Mouse (Mus musculus) liver, postnatal 0 days (tissue): ENCODE measurements at regions not wholly inside any gene's neighbourhood (a gene's known extent, or its start where the extent isn't known, plus 50 kb on each side); places are given as distances from the start of the nearest gene placed in this dataset.
"Not testable (repeated sequence)": the region's sequence is repeated elsewhere in the genome, so short reads cannot be mapped to it uniquely, and the experiment has no call there.

ENCODE experiments used
- ATAC-seq: fragments of 200-750 bp; cut with Nextera tagmentation; 2 replicates; pipeline ENCODE4 v1.8.0; 2017; ENCODE audit warnings: mild to moderate bottlenecking, moderate library complexity
- DNase-seq: peaks from one replicate; pipeline ENCODE4 v3.0.0-alpha.2; 2016
- H3K27ac ChIP-seq: fragments of 300-500 bp; sonication (generic); 2 replicates; pipeline ENCODE4 v1.5.1; 2014; ENCODE audit warnings: antibody characterized with exemption, moderate library complexity, mild to moderate bottlenecking, low read depth
- H3K27me3 ChIP-seq: fragments of 300-500 bp; sonication (generic); 2 replicates; pipeline ENCODE4 v1.6.1; 2014; ENCODE audit warnings: low read length, control low read depth, mixed read lengths; ENCODE audit not compliant: insufficient read depth
- H3K36me3 ChIP-seq: fragments of 300-500 bp; sonication (generic); replicated peaks from 2 replicates; pipeline ENCODE4 v1.6.1; 2014; ENCODE audit warnings: mild to moderate bottlenecking, control low read depth, low read length, moderate library complexity, mixed read lengths; ENCODE audit not compliant: insufficient read depth
- H3K4me1 ChIP-seq: fragments of 300-500 bp; sonication (generic); 2 replicates; pipeline ENCODE4 v1.6.1; 2014; ENCODE audit warnings: antibody characterized with exemption, mild to moderate bottlenecking, control low read depth; ENCODE audit not compliant: insufficient read depth
- H3K4me2 ChIP-seq: fragments of 300-500 bp; sonication (generic); 2 replicates; pipeline ENCODE4 v1.6.1; 2014; ENCODE audit warnings: low read depth, mild to moderate bottlenecking, low read length, moderate library complexity, mixed read lengths
- H3K4me3 ChIP-seq: fragments of 300-500 bp; sonication (generic); 2 replicates; pipeline ENCODE4 v1.5.1; 2014; ENCODE audit warnings: low read depth, low read length
- H3K9ac ChIP-seq: fragments of 300-500 bp; sonication (generic); replicated peaks from 2 replicates; pipeline ENCODE4 v1.6.1; 2014; ENCODE audit warnings: mild to moderate bottlenecking, moderate library complexity
- H3K9me3 ChIP-seq: fragments of 300-500 bp; sonication (generic); 2 replicates; pipeline ENCODE4 v1.6.1; 2016; ENCODE audit warnings: mild to moderate bottlenecking, control low read depth, low read length, mixed read lengths
- CTCF ChIP-seq: sonication (generic); IDR thresholded peaks from 2 replicates; pipeline ENCODE4 v1.5.1; 2016; ENCODE audit warnings: antibody characterized with exemption, low read depth
- EP300 ChIP-seq: IDR thresholded peaks from 2 replicates; pipeline ENCODE4 v1.6.1; 2016; ENCODE audit warnings: antibody characterized with exemption, low read depth, mild to moderate bottlenecking
- WGBS: fragments of 180-500 bp; shearing (Covaris S2); extraction: QIAGEN DNeasy Blood & Tissue Kit; methylation state at CpG from one replicate; pipeline ENCODE4 v1.1.7; 2014; ENCODE audit not compliant: insufficient replicate concordance; 5-methylcytosine and 5-hydroxymethylcytosine counted together

DNA sequence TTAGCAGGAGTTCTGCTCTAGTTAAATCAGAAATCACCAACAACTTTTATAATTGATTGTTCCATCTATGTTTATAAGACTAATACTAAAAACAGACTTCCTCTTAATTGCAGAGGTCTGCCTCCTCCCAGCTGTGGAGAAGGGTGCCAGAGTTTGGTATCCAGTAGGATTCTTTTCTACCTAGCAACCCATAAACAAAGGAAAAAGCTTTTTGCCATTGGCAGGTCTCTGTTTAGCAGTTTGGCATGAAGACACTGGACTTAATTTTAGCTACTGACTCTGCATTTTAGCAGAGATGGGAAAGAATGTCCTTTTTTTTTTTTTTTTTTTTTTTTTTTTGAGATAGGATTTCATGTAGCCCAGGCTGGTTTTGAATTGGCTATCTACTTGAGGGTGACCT, 1628.4 kb downstream of the A830018L16Rik start:
- Histone ChIP-seq H3K36me3 (no peaks in the 10 kb centered on the region), H3K9me3 (no peaks in the 10 kb centered on the region), H3K4me3 (no peak overlapping the region), H3K4me1 (no peaks in the 10 kb centered on the region), H3K9ac (no peak overlapping the region), H3K27ac (no peak overlapping the region), H3K4me2 (no peak overlapping the region), H3K27me3 (no peaks in the 10 kb centered on the region)
- no peak for ATAC-seq
- DNase-seq, result no peak
- TF ChIP-seq EP300 (no peak), CTCF (no peak)

DNA sequence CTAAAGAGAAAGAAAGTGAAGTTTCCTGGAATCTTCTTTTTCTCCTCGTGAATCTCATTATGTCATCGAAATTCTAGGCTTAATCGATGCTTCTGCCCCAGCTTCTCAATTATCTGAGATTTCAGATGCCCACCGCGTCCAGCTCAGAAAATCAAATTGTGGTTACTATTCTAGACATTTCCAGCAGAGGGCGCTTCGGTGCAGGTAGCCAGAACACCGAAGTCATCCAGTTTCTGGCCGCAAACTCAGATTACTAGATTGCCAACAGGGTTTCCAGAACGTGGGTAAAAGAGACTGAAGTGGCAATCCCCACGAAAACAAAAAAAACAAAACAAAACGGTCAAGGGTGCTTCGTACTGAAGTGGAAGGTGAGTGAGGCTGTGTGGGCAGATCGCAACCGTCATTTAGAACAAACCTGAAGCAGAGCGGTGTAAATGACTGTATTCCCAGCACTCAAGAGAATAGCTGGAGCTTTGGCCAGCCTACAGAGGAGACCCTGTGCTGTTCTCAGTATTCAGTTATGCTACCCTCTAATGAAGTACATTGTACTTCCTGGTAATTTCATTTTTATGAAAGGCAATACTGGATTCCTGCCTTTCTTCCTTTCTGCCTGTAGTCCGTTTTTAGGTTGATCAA, 1636.4 kb downstream of the A830018L16Rik start:
- DNase-seq, result peak; percentile 37
- TF ChIP-seq EP300 (no peak), CTCF (peak; percentile 67)
- Histone ChIP-seq H3K36me3 (no peaks in the 10 kb centered on the region), H3K4me1 (no peaks in the 10 kb centered on the region), H3K9me3 (no peaks in the 10 kb centered on the region), H3K4me2 (no peak overlapping the region), H3K9ac (no peak overlapping the region), H3K27ac (no peak overlapping the region), H3K4me3 (no peak overlapping the region), H3K27me3 (0 out of 2 replicates have a peak, but pooled peaks cover 6% of the 10 kb centered on the region)
- 15% methylated on average over 17 of the region's 17 CpGs for WGBS
- no peak for ATAC-seq

DNA sequence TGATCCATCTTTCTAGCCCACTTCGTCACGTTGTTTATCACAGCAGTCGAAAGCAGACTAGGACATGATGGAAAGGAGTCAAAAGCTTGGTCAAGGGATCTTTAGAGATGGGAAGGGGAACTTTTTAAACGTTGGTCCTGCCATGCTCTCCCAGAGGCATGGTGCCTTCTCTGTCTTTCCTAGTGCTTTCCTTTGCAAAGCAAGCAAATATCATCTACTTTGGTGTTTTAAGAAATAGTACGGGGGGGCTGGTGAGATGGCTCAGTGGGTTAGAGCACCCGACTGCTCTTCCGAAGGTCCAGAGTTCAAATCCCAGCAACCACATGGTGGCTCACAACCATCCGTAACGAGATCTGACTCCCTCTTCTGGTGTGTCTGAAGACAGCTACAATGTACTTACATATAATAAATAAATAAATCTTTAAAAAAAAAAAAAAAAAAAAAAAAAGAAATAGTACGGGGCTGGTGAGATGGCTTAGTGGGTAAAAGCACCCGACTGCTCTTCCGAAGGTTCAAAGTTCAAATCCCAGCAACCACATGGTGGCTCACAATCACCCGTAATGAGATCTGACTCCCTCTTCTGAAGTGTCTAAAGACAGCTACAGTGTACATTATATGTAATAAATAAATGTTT, 1637.6 kb downstream of the A830018L16Rik start:
- H3K4me2 ChIP-seq, ATAC-seq: not testable (repeated sequence)
- 64% methylated on average over 11 of the region's 13 CpGs for WGBS

DNA sequence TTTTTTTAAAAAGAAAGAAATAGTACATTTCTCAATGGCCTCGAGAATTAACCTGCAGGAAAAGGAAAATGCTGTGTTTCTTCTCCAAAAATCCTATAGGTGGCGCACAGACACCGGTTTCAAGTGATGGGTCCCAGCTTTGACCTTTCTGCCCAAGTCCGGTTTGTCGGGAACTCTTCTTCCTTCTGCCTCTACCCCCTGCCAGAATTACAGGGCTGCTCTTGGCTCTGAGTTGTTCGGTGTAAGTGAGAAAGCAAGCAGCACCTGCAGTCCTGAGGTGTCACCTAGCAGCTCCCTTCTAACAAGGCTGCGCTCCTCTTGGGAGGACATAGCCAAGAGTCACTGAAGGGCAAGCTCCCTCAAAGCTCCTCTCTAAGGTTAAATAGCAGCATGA, 1638.2 kb downstream of the A830018L16Rik start:
- Histone ChIP-seq H3K4me2 (peak overlapping the region; percentile 58), H3K4me3 (peak overlapping the region; percentile 31; the same call in 1 of the 2 replicates), H3K9ac (no peak overlapping the region), H3K9me3 (no peaks in the 10 kb centered on the region), H3K36me3 (no peaks in the 10 kb centered on the region), H3K27ac (no peak overlapping the region), H3K4me1 (no peaks in the 10 kb centered on the region), H3K27me3 (0 out of 2 replicates have a peak, but pooled peaks cover 6% of the 10 kb centered on the region)
- 0 out of 2 replicates have a peak, but pooled peaks have one; percentile 29 for ATAC-seq
- TF ChIP-seq CTCF (peak; percentile 69), EP300 (no peak)
- peak; percentile 39 for DNase-seq
- WGBS, result 8% methylated on average over 7 of the region's 7 CpGs

More for the DNA sequence above, 1637.6 kb downstream of the A830018L16Rik start:
- not testable (repeated sequence) for H3K27ac ChIP-seq, H3K4me3 ChIP-seq, H3K27me3 ChIP-seq, H3K9ac ChIP-seq, DNase-seq, H3K36me3 ChIP-seq, H3K4me1 ChIP-seq, H3K9me3 ChIP-seq

DNA sequence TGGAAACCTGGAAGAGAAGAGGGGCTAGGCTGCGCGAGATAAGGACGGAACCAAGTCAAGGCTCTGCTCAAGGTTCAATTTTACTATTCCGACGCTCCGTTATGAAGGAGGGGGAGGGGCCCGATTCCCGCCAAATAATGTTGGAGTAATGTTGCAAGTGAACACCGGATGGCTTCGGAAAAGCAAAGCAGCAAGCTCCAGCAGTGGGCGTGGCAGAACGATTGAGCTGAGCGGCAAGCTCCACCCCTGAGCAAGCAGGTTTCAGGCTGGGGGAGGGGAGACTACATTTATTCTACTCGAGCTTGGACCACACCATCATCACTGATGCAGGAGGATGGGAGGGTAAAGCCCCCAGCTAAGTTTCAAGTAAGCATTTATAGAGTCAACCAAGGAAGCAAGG, 1643.8 kb downstream of the A830018L16Rik start:
- WGBS, result 37% methylated on average over 14 of the region's 14 CpGs
- no peaks in the 10 kb centered on the region for H3K36me3 ChIP-seq
- ATAC-seq, result no peak

DNA sequence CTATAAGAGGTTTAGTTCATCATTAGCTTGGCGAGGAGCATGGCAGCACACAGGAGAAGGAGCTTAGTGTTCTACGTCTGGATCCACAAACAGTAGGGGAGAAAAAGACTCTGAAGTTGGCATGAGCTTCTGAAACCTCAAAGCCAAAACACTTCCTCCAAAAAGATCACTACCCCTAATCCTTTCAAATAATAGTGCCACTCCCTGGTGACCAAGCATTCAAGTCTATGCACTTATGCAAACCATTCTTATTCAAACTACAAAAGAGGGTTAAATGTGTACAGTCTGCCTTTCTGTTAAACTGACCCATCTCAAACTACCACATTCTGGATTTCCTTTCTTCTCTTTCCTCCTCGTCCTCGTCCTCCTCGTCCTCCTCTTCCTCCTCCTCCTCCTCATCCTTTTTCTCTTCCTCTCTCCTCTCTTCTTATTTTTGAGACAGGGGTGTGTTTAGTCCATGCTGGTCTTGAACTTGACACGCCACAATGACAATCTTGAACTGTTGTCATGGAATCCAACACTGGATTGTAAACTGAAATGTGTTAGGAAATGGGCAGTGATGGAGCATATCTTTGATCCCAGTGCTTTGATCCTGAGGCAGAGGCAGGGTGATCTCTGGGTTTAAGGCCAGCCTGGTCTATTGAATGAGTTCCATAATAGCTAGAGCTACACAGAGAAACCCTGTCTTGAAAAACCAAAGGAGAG, 1645.9 kb downstream of the A830018L16Rik start:
- Histone ChIP-seq H3K9ac (no peak overlapping the region), H3K4me2 (no peak overlapping the region), H3K27ac (no peak overlapping the region), H3K4me1 (no peaks in the 10 kb centered on the region), H3K36me3 (no peaks in the 10 kb centered on the region), H3K4me3 (no peak overlapping the region), H3K27me3 (no peaks in the 10 kb centered on the region), H3K9me3 (no peaks in the 10 kb centered on the region)
- no peak for DNase-seq
- TF ChIP-seq CTCF (no peak), EP300 (no peak)
- WGBS, result 65% methylated on average over 6 of the region's 6 CpGs
- no peak for ATAC-seq

More for the DNA sequence above, 1643.8 kb downstream of the A830018L16Rik start:
- TF ChIP-seq EP300 (no peak), CTCF (no peak)
- H3K27ac ChIP-seq, result no peak overlapping the region
- no peak for DNase-seq
- H3K4me1 ChIP-seq, result no peaks in the 10 kb centered on the region
- no peak overlapping the region for H3K4me3 ChIP-seq
- H3K9ac ChIP-seq, result no peak overlapping the region
- H3K9me3 ChIP-seq, result no peaks in the 10 kb centered on the region
- H3K4me2 ChIP-seq, result no peak overlapping the region
- H3K27me3 ChIP-seq, result no peaks in the 10 kb centered on the region
